Mouse (Mus musculus): ENCODE measurements at regions not wholly inside any gene's neighbourhood (a gene's known extent, or its start where the extent isn't known, plus 50 kb on each side); places are given as distances from the start of the nearest gene placed in this dataset.
A peak's percentile ranks its signal among the peaks of the same experiment; 100 is the strongest.

GRCm38 (mm10) chrX:11752973-11753590 lies 407.1 kb downstream of the Bcor start:
- peak; percentile 57 for DNase-seq (ENCODE audit: low read depth)

GRCm38 (mm10) chrX:11755046-11755445 lies 405.1 kb downstream of the Bcor start:
- no peak for TF ChIP-seq POLR2A (IDR thresholded peaks at IDR 0.05; ENCODE audit: borderline replicate concordance, extremely low read depth, insufficient read depth, insufficient read length, poor library complexity, severe bottlenecking)
- no peak for TF ChIP-seq CTCF (IDR thresholded peaks at IDR 0.05; ENCODE audit: borderline replicate concordance, extremely low read depth, insufficient read depth, insufficient read length)
- DNase-seq (ENCODE audit: low read depth): no peak

More at GRCm38 (mm10) chrX:11752973-11753590, 407.1 kb downstream of the Bcor start:
- TF ChIP-seq CTCF (IDR thresholded peaks at IDR 0.05; ENCODE audit: borderline replicate concordance, extremely low read depth, insufficient read depth, insufficient read length) (no peak), POLR2A (IDR thresholded peaks at IDR 0.05; ENCODE audit: borderline replicate concordance, extremely low read depth, insufficient read depth, insufficient read length, poor library complexity, severe bottlenecking) (no peak)

DNA sequence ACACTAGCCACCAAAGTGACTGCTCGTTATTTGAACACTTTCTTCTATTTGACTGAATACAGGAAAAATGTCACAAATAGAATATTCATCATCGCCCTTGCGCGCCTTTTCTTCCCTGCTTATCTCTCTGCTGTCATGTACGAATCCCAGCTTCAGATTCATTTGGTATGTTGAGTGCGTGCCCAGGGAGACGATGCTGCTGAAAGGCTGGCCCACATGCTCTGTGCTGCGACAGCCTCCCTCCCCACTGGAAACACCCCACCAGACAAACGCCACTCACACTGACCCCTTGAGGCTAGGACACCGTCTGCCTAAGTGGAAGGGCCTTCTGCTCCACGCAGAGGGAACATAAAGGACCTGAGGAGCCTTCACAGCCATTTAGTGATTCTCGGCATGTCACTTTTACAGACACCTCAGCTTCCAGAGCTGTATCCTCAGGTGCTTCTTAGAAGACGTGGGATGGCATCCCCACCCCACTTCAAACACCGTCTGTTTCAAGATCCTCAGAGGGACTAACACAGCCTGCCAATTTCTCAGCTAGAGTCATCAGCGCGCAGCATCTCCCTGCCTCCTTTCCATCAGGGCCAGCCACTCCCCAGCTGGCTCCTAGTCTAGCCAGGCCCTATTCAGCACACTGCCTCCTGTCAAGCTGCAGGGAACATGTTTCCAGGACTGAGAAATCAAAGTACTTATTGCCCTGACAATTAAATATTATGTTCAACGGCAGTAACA lies 396.6 kb downstream of the Bcor start:
- peak; percentile 69 for DNase-seq (ENCODE audit: low read depth)
- no peak for TF ChIP-seq POLR2A (IDR thresholded peaks at IDR 0.05; ENCODE audit: borderline replicate concordance, extremely low read depth, insufficient read depth, insufficient read length, poor library complexity, severe bottlenecking)
- no peak for TF ChIP-seq CTCF (IDR thresholded peaks at IDR 0.05; ENCODE audit: borderline replicate concordance, extremely low read depth, insufficient read depth, insufficient read length)

- no peak for TF ChIP-seq POLR2A (IDR thresholded peaks at IDR 0.05; ENCODE audit: borderline replicate concordance, extremely low read depth, insufficient read depth, insufficient read length, poor library complexity, severe bottlenecking)
- no peak for DNase-seq (ENCODE audit: low read depth)
These were observed 383.8 kb downstream of the Bcor start for GRCm38 (mm10) chrX:11776236-11776899.

DNA sequence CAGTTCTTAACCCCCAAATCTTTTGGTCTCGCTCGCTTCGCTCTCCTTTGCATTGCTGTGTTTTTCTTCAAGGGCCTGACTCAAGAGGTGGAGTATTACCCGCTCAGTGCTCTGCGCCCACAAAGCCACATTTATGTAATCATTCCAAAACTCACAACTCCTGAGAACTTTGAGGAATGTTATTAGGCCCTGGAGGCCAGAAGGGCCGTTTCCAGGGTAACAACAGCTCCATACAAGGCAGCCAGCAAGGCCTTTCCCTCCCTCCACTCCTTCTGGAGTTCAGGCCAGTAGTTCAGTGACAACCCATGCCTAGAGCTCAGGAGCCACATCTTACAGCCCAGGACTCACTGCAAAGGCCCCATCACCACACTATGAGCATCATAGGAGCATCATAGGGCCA lies 365.1 kb downstream of the Bcor start:
- TF ChIP-seq POLR2A (IDR thresholded peaks at IDR 0.05; ENCODE audit: borderline replicate concordance, extremely low read depth, insufficient read depth, insufficient read length, poor library complexity, severe bottlenecking): no peak
- no peak for TF ChIP-seq CTCF (IDR thresholded peaks at IDR 0.05; ENCODE audit: borderline replicate concordance, extremely low read depth, insufficient read depth, insufficient read length)
- peak; percentile 28 for DNase-seq (ENCODE audit: low read depth)

DNA sequence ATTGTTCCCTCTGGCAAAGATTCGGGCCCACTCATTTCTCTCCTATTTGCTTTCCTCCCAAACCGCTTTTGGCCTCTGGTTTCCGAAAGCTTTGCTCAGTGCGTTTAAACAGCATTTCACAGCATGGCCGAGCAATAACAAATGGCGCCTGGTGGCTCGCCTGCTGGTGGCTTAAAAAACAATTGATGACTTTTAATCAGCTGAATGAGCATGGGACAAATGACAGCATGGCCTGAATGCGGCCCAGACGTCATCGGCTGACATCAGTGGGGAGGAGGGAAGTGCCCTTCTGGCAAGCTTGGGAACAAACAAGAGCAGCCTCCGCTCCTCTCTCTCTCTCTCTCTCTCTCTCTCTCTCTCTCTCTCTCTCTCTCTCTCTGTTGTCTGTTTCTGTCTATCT lies 362.3 kb downstream of the Bcor start:
- peak; percentile 91 for DNase-seq (ENCODE audit: low read depth)
- TF ChIP-seq CTCF (IDR thresholded peaks at IDR 0.05; ENCODE audit: borderline replicate concordance, extremely low read depth, insufficient read depth, insufficient read length): no peak
- no peak for TF ChIP-seq POLR2A (IDR thresholded peaks at IDR 0.05; ENCODE audit: borderline replicate concordance, extremely low read depth, insufficient read depth, insufficient read length, poor library complexity, severe bottlenecking)

- DNase-seq (ENCODE audit: low read depth): peak; percentile 39
- TF ChIP-seq CTCF (IDR thresholded peaks at IDR 0.05; ENCODE audit: borderline replicate concordance, extremely low read depth, insufficient read depth, insufficient read length): no peak
- TF ChIP-seq POLR2A (IDR thresholded peaks at IDR 0.05; ENCODE audit: borderline replicate concordance, extremely low read depth, insufficient read depth, insufficient read length, poor library complexity, severe bottlenecking): no peak
These were observed 361.8 kb downstream of the Bcor start for GRCm38 (mm10) chrX:11798326-11798725.

- TF ChIP-seq POLR2A (IDR thresholded peaks at IDR 0.05; ENCODE audit: borderline replicate concordance, extremely low read depth, insufficient read depth, insufficient read length, poor library complexity, severe bottlenecking) (no peak), CTCF (IDR thresholded peaks at IDR 0.05; ENCODE audit: borderline replicate concordance, extremely low read depth, insufficient read depth, insufficient read length) (no peak)
- DNase-seq (ENCODE audit: low read depth): peak; percentile 83
These were observed 359.7 kb downstream of the Bcor start for GRCm38 (mm10) chrX:11800400-11800941.

GRCm38 (mm10) chrX:11801208-11801607 lies 358.9 kb downstream of the Bcor start:
- TF ChIP-seq POLR2A (IDR thresholded peaks at IDR 0.05; ENCODE audit: borderline replicate concordance, extremely low read depth, insufficient read depth, insufficient read length, poor library complexity, severe bottlenecking): no peak
- peak; percentile 24; the same call in 1 of the 2 replicates for TF ChIP-seq CTCF (IDR thresholded peaks at IDR 0.05; ENCODE audit: borderline replicate concordance, extremely low read depth, insufficient read depth, insufficient read length)
- no peak for DNase-seq (ENCODE audit: low read depth)

DNA sequence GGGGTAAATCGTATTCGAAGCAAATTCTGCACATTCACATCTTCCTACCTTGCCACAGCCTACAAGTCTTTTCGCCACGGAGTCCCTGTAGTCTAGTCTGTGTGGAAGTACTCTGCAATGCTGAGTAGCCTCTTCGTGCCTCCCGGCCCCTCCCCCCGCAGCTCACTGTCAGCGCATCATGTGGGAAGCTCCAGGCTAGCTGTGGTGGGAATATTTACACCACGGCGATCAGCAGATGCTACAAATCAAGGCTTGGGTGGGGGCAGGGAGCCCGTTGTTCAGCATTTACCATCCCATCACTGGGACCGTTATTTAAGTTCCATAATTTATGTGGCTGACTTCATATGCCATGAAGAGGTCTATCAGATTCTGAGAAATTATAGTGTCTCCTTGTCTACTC lies 358.5 kb downstream of the Bcor start:
- TF ChIP-seq POLR2A (IDR thresholded peaks at IDR 0.05; ENCODE audit: borderline replicate concordance, extremely low read depth, insufficient read depth, insufficient read length, poor library complexity, severe bottlenecking): no peak
- TF ChIP-seq CTCF (IDR thresholded peaks at IDR 0.05; ENCODE audit: borderline replicate concordance, extremely low read depth, insufficient read depth, insufficient read length): no peak
- no peak for DNase-seq (ENCODE audit: low read depth)
